Mouse (Mus musculus): ENCODE data around the gene Sec24a. TPM values are rescaled to one million over a fixed set of nuclear protein-coding genes. Genes with fewer than 3 reads are reported as not detected.
"Not testable (repeated sequence)": the region's sequence is repeated elsewhere in the genome, so short reads cannot be mapped to it uniquely, and the experiment has no call there.

The Sec24a gene
- polyA plus RNA-seq, 1 experiment from 2014 or later = 17.1 TPM

GRCm38 (mm10) chr11:51796272-51796671 lies 32.8 kb upstream of the Sec24a start:
- Histone ChIP-seq H3K36me3 (ENCODE audit: control insufficient read depth, insufficient read depth, low read length) (peaks cover 17% of the 10 kb centered on the region), H3K9me3 (ENCODE audit: control insufficient read depth, low read length) (no peaks in the 10 kb centered on the region), H3K4me2 (ENCODE audit: low read depth, low read length) (no peak overlapping the region), H3K9ac (ENCODE audit: low read depth, low read length) (no peak overlapping the region), H3K27ac (replicated peaks; ENCODE audit: low read depth, low read length) (no peak overlapping the region), H3K4me3 (ENCODE audit: low read depth, low read length) (no peak overlapping the region), H3K4me1 (ENCODE audit: control insufficient read depth, insufficient read depth, low read length) (no peaks in the 10 kb centered on the region), H3K27me3 (replicated peaks; ENCODE audit: control insufficient read depth, insufficient read depth, low read length) (no peaks in the 10 kb centered on the region)
- DNase-seq (ENCODE audit: low spot score) (peak; percentile 25), ATAC-seq (ENCODE audit: low read depth) (no peak)
- WGBS = 68% methylated on average over 4 of the region's 4 CpGs

GRCm38 (mm10) chr11:51790662-51791061 lies 27.2 kb upstream of the Sec24a start:
- H3K27ac ChIP-seq (replicated peaks; ENCODE audit: low read depth, low read length) = no peak overlapping the region
- H3K9me3 ChIP-seq (ENCODE audit: control insufficient read depth, low read length) = no peaks in the 10 kb centered on the region
- H3K36me3 ChIP-seq (ENCODE audit: control insufficient read depth, insufficient read depth, low read length) = peaks cover 58% of the 10 kb centered on the region
- no peak for ATAC-seq (ENCODE audit: low read depth)
- no peak overlapping the region for H3K4me3 ChIP-seq (ENCODE audit: low read depth, low read length)
- H3K9ac ChIP-seq (ENCODE audit: low read depth, low read length) = no peak overlapping the region
- no peak for DNase-seq (ENCODE audit: low spot score)
- no peaks in the 10 kb centered on the region for H3K4me1 ChIP-seq (ENCODE audit: control insufficient read depth, insufficient read depth, low read length)
- no peak overlapping the region for H3K4me2 ChIP-seq (ENCODE audit: low read depth, low read length)
- 98% methylated on average over 7 of the region's 7 CpGs for WGBS
- H3K27me3 ChIP-seq (replicated peaks; ENCODE audit: control insufficient read depth, insufficient read depth, low read length) = no peaks in the 10 kb centered on the region

GRCm38 (mm10) chr11:51789735-51790134 lies 26.3 kb upstream of the Sec24a start:
- not testable (repeated sequence) for H3K4me1 ChIP-seq (ENCODE audit: control insufficient read depth, insufficient read depth, low read length); H3K27ac ChIP-seq (replicated peaks; ENCODE audit: low read depth, low read length); H3K9ac ChIP-seq (ENCODE audit: low read depth, low read length); ATAC-seq (ENCODE audit: low read depth); H3K9me3 ChIP-seq (ENCODE audit: control insufficient read depth, low read length); H3K4me3 ChIP-seq (ENCODE audit: low read depth, low read length); H3K4me2 ChIP-seq (ENCODE audit: low read depth, low read length); H3K27me3 ChIP-seq (replicated peaks; ENCODE audit: control insufficient read depth, insufficient read depth, low read length)
- peaks cover 62% of the 10 kb centered on the region for H3K36me3 ChIP-seq (ENCODE audit: control insufficient read depth, insufficient read depth, low read length)
- DNase-seq (ENCODE audit: low spot score) = peak; percentile 14
- 86% methylated on average over 4 of the region's 4 CpGs for WGBS

- ATAC-seq (ENCODE audit: low read depth) (no peak), DNase-seq (ENCODE audit: low spot score) (no peak)
- Histone ChIP-seq H3K36me3 (ENCODE audit: control insufficient read depth, insufficient read depth, low read length) (peaks cover 75% of the 10 kb centered on the region), H3K4me3 (ENCODE audit: low read depth, low read length) (no peak overlapping the region), H3K27me3 (replicated peaks; ENCODE audit: control insufficient read depth, insufficient read depth, low read length) (no peaks in the 10 kb centered on the region), H3K9ac (ENCODE audit: low read depth, low read length) (no peak overlapping the region), H3K4me1 (ENCODE audit: control insufficient read depth, insufficient read depth, low read length) (no peaks in the 10 kb centered on the region), H3K4me2 (ENCODE audit: low read depth, low read length) (no peak overlapping the region), H3K9me3 (ENCODE audit: control insufficient read depth, low read length) (no peaks in the 10 kb centered on the region), H3K27ac (replicated peaks; ENCODE audit: low read depth, low read length) (no peak overlapping the region)
- WGBS = 89% methylated on average over 6 of the region's 6 CpGs
Measured at GRCm38 (mm10) chr11:51785926-51786325, 22.5 kb upstream of the Sec24a start.

GRCm38 (mm10) chr11:51782721-51783120 lies 19.3 kb upstream of the Sec24a start:
- Histone ChIP-seq H3K36me3 (ENCODE audit: control insufficient read depth, insufficient read depth, low read length) (peaks cover 70% of the 10 kb centered on the region), H3K4me1 (ENCODE audit: control insufficient read depth, insufficient read depth, low read length) (no peaks in the 10 kb centered on the region), H3K4me2 (ENCODE audit: low read depth, low read length) (no peak overlapping the region), H3K27me3 (replicated peaks; ENCODE audit: control insufficient read depth, insufficient read depth, low read length) (no peaks in the 10 kb centered on the region), H3K4me3 (ENCODE audit: low read depth, low read length) (no peak overlapping the region), H3K9me3 (ENCODE audit: control insufficient read depth, low read length) (no peaks in the 10 kb centered on the region), H3K27ac (replicated peaks; ENCODE audit: low read depth, low read length) (no peak overlapping the region), H3K9ac (ENCODE audit: low read depth, low read length) (no peak overlapping the region)
- WGBS = 90% methylated on average over 6 of the region's 6 CpGs
- ATAC-seq (ENCODE audit: low read depth) (no peak), DNase-seq (ENCODE audit: low spot score) (no peak)

GRCm38 (mm10) chr11:51780773-51781267 lies 17.4 kb upstream of the Sec24a start:
- ATAC-seq (ENCODE audit: low read depth) (no peak), DNase-seq (ENCODE audit: low spot score) (no peak)
- Histone ChIP-seq H3K4me3 (ENCODE audit: low read depth, low read length) (no peak overlapping the region), H3K27ac (replicated peaks; ENCODE audit: low read depth, low read length) (no peak overlapping the region), H3K9me3 (ENCODE audit: control insufficient read depth, low read length) (no peaks in the 10 kb centered on the region), H3K27me3 (replicated peaks; ENCODE audit: control insufficient read depth, insufficient read depth, low read length) (no peaks in the 10 kb centered on the region), H3K4me1 (ENCODE audit: control insufficient read depth, insufficient read depth, low read length) (no peaks in the 10 kb centered on the region), H3K36me3 (ENCODE audit: control insufficient read depth, insufficient read depth, low read length) (peaks cover 60% of the 10 kb centered on the region), H3K4me2 (ENCODE audit: low read depth, low read length) (no peak overlapping the region), H3K9ac (ENCODE audit: low read depth, low read length) (no peak overlapping the region)
- 84% methylated on average over 9 of the region's 9 CpGs for whole genome bisulfite sequencing

- H3K4me1 ChIP-seq (ENCODE audit: control insufficient read depth, insufficient read depth, low read length) = no peaks in the 10 kb centered on the region
- no peak for ATAC-seq (ENCODE audit: low read depth)
- 85% methylated on average over 5 of the region's 5 CpGs for WGBS
- no peak overlapping the region for H3K9ac ChIP-seq (ENCODE audit: low read depth, low read length)
- H3K4me3 ChIP-seq (ENCODE audit: low read depth, low read length) = no peak overlapping the region
- no peak overlapping the region for H3K4me2 ChIP-seq (ENCODE audit: low read depth, low read length)
- H3K9me3 ChIP-seq (ENCODE audit: control insufficient read depth, low read length) = no peaks in the 10 kb centered on the region
- no peak for DNase-seq (ENCODE audit: low spot score)
- peaks cover 36% of the 10 kb centered on the region for H3K36me3 ChIP-seq (ENCODE audit: control insufficient read depth, insufficient read depth, low read length)
- H3K27me3 ChIP-seq (replicated peaks; ENCODE audit: control insufficient read depth, insufficient read depth, low read length) = no peaks in the 10 kb centered on the region
- no peak overlapping the region for H3K27ac ChIP-seq (replicated peaks; ENCODE audit: low read depth, low read length)
Measured at GRCm38 (mm10) chr11:51777478-51777877, 14.0 kb upstream of the Sec24a start.

GRCm38 (mm10) chr11:51775507-51775906 lies 12.1 kb upstream of the Sec24a start:
- H3K9me3 ChIP-seq (ENCODE audit: control insufficient read depth, low read length) = no peaks in the 10 kb centered on the region
- H3K9ac ChIP-seq (ENCODE audit: low read depth, low read length) = no peak overlapping the region
- H3K27me3 ChIP-seq (replicated peaks; ENCODE audit: control insufficient read depth, insufficient read depth, low read length) = no peaks in the 10 kb centered on the region
- H3K27ac ChIP-seq (replicated peaks; ENCODE audit: low read depth, low read length) = no peak overlapping the region
- H3K4me2 ChIP-seq (ENCODE audit: low read depth, low read length) = no peak overlapping the region
- 91% methylated on average over 3 of the region's 3 CpGs for WGBS
- no peak overlapping the region for H3K4me3 ChIP-seq (ENCODE audit: low read depth, low read length)
- DNase-seq (ENCODE audit: low spot score) (no peak), ATAC-seq (ENCODE audit: low read depth) (no peak)
- H3K4me1 ChIP-seq (ENCODE audit: control insufficient read depth, insufficient read depth, low read length) = no peaks in the 10 kb centered on the region
- peaks cover 17% of the 10 kb centered on the region for H3K36me3 ChIP-seq (ENCODE audit: control insufficient read depth, insufficient read depth, low read length)

GRCm38 (mm10) chr11:51768296-51768695 lies 4.9 kb upstream of the Sec24a start:
- H3K36me3 ChIP-seq (ENCODE audit: control insufficient read depth, insufficient read depth, low read length) = no peaks in the 10 kb centered on the region
- H3K27ac ChIP-seq (replicated peaks; ENCODE audit: low read depth, low read length) = no peak overlapping the region
- H3K9me3 ChIP-seq (ENCODE audit: control insufficient read depth, low read length) = no peaks in the 10 kb centered on the region
- H3K27me3 ChIP-seq (replicated peaks; ENCODE audit: control insufficient read depth, insufficient read depth, low read length) = no peaks in the 10 kb centered on the region
- no peak overlapping the region for H3K4me2 ChIP-seq (ENCODE audit: low read depth, low read length)
- WGBS = 86% methylated on average over 5 of the region's 5 CpGs
- H3K9ac ChIP-seq (ENCODE audit: low read depth, low read length) = no peak overlapping the region
- ATAC-seq (ENCODE audit: low read depth) (no peak), DNase-seq (ENCODE audit: low spot score) (no peak)
- peaks cover 7% of the 10 kb centered on the region for H3K4me1 ChIP-seq (ENCODE audit: control insufficient read depth, insufficient read depth, low read length)
- no peak overlapping the region for H3K4me3 ChIP-seq (ENCODE audit: low read depth, low read length)

All from embryonic facial prominence, embryonic 14.5 days (tissue).